Mouse (Mus musculus): ENCODE data around the gene Olfr399.

Olfr399 gene

GRCm38 (mm10) chr11:74056451-74056850 lies at the start of gene Olfr399, which contains the start of gene Olfr139:
TSS of gene Olfr399 (minus strand) at chr11:74056615.
TSS of gene Olfr139 (minus strand) at chr11:74056551.
- DNase-seq = no peak

- DNase-seq = no peak
Measured at GRCm38 (mm10) chr11:74105066-74105465, 48.7 kb upstream of the Olfr399 start.

- no peak for DNase-seq
Measured at GRCm38 (mm10) chr11:74101507-74101906, 45.1 kb upstream of the Olfr399 start.

GRCm38 (mm10) chr11:74100724-74101123 lies 44.3 kb upstream of the Olfr399 start:
- DNase-seq = no peak

GRCm38 (mm10) chr11:74069655-74070054 lies 13.2 kb upstream of the Olfr399 start, which contains the start of gene Zfp616:
TSS of gene Zfp616 (plus strand) at chr11:74069955.
- no peak for DNase-seq

GRCm38 (mm10) chr11:74051347-74051746 lies 5.1 kb downstream of the Olfr399 start:
- no peak for DNase-seq
